ENCODE assay signal across 1 mouse cellular context in the genomic region with DNA sequence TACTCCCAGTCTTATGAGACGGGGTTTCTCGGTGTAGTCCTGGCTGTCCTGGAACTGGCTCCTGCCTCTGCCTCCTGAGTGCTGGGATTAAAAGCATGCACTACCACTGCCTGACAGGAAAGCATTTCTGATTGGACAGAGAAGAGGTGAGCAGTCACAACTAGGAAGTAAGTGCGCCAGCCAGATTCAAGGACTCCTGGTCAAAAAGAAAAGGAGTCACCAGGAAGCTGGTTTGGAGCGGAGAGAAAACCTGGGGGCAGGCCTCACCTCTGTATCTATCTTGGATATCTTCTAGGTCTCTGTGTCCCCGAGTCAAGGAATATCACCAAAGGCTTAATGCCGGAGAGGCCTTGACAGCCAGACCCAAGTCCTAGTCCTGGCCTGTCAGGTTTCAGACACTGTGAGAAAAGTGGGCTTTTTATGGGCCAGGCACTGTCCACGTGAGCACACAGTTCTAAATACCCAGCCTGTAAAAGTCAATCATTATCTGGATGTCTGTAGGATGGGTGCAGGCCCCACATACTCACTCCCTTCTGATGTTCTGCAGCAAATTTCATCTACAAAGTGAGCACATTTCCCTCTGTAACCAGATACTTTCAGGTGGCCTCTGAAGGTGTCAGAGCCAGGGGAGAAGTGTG.
A peak's percentile ranks its signal among the peaks of the same experiment; 100 is the strongest.
TF ChIP-seq lines count a peak whose summit lies in the region.

No protein-coding gene starts in this region.

TF ChIP-seq in CH12.LX, 34 proteins besides CTCF, POLR2A, EP300 and RAD21 (continued from another document):
- TF ChIP-seq HCFC1 (IDR thresholded peaks at IDR 0.05; ENCODE audit: low read depth, low read length) (peak; percentile 11; the same call in 1 of the 2 replicates), USF1 (IDR thresholded peaks at IDR 0.05; ENCODE audit: low read depth, low read length) (no peak; the same call in 1 of the 2 replicates), TCF12 (IDR thresholded peaks at IDR 0.05; ENCODE audit: low read depth, low read length) (0 out of 2 replicates have a peak, but pooled peaks have one; percentile 11)
